Mouse (Mus musculus) right cerebral cortex, postnatal 10 days (tissue): Measurements from ENCODE around the gene Emilin1.

Source experiments
- DNase-seq, 2 experiments: peaks; one replicate each; pipeline ENCODE4 v3.0.0; 2021; ENCODE audit warnings: low spot score in 2 of 2

The Emilin1 gene

GRCm38 (mm10) chr5:30959198-30959854 lies 46.1 kb downstream of the Emilin1 start:
- DNase-seq = no peak

DNA sequence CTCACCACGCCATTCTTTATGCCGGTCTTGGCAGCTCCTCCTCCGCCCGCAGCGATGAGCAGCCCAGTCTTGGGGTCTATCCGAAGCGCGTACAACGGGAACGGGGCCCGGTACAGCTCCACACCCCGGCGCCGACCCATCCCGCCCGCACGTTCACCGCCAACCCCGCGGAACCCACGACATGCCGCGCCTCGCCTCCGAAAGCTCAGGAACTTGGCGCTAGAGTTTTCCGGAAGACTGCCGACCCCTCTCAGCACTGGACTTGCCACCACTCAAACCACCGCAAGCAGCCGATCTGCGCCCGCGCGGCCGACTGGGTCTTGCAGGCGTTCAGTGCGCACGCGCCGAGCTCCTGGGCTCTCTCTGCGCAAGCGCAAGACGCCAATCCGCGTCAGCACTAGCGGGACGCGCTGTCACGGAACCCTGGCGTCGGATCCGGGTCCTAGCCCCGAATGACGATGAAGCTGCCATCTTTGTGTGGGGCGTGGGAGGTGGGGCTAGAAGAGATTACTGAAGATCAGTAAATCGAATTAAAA lies 46.8 kb downstream of the Emilin1 start, which contains the start of gene Preb:
TSS of gene Preb (minus strand) at position 396 of the 536 bp plus-strand sequence.
- peak; percentile 99 for DNase-seq

DNA sequence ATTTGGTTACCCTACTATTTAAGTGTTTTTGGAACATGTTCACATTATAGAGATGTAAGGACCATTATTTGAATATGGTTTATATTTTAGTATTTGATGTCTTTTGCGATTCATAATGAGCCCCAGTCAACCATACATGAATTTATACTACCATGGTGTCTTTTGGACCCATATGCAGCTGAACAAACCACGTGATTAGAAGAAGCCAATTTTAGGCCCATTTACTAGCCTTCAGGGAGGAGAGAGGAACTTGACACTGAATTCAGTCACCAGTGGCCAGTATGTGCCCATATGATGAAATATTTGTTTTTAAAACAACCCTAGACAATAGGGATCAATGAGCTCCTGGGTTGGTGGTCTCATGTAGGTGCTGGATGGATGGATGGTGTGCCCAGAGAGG lies 47.6 kb downstream of the Emilin1 start:
- DNase-seq = no peak

DNA sequence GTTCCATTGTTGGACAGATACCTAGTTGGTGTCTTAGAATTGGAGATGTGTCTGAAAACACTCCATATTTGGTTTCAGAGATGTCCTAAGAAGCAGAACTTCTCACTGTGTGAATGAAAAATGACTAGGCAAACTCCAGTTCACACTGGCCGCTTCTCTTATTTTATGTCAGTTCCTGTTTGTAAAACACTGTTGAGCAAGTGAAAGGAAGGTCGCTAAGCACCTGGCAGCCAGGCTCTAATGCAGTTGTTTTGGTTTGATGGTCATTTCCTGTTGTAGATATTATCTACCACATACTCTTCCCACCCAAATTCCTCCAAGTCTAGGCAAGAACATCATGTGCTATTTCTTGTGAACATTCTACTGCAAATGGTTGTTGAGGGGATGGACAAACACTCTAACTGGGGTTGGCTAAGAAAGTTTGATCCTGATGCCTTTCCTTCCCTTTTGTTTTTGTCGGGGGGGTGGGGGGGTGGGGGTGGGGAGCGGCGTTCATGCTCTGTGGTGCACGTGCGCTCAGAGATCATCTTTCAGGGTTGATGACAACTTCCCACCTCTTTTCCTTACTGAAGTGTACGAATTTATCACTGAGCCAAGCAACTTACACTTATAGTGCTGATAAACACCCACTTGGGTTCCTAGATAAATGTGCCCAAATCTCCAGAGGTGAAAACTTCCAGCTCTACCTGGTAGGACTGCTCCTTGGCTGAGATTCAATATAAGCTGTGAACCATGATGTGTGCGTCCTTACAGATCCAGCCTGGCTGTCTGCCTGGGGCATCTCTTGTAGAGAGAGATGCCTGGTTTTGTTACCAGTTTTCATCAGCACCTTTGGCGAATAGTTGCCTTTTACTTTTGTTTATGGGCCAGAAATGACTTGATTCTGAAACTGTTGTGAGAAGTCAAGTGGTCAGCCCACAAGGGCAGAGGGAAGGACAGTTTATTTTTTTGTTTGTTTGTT lies 48.6 kb downstream of the Emilin1 start:
- no peak for DNase-seq

GRCm38 (mm10) chr5:30963916-30964315 lies 50.7 kb downstream of the Emilin1 start:
- DNase-seq = no peak

DNA sequence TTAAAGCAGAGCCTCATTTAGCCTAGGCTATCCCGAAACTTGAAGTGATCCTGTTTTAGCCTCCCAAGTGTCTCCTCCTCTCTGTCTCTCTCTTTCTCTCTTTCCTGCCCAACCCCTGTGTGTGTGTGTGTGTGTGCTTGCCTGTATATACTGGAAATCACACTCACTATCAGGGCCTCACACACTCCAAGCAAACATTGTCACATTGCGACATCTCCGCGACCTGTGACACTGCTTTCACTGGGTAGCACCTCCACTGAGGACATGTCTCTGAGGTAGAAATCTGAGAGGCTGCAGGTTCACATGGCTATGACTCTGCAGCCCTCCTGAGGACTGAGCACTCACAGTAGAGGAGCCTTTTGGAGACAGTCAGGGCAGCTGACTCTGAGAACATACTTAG lies 53.0 kb downstream of the Emilin1 start:
- no peak for DNase-seq

GRCm38 (mm10) chr5:30968416-30968815 lies 55.2 kb downstream of the Emilin1 start, which contains the start of gene Tcf23:
TSS of gene Tcf23 (plus strand) at chr5:30968662.
- DNase-seq = peak; percentile 46 to 53

DNA sequence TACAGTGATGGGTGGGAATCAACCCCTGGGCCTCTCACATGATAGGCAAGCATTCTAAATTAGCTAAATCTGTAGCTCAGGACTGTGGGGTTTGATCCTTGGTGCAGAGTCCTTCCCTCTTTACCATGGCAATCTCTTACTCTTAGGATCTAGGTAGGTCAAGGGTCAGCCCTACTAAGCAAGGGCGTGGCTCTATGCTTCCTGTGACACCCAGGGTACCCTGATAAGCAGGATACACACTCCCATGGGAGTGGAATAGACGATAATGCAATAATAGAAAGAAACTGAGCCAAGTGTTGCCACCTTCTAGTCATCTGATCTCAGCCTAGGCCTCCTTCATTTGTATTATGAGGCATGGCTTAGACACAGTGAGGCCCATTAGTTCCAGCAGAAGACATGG lies 56.2 kb downstream of the Emilin1 start:
- DNase-seq = no peak
